Mouse (Mus musculus) heart, adult 9 months (tissue): Measurements from ENCODE around the gene Panx3.
A peak's percentile ranks its signal among the peaks of the same experiment; 100 is the strongest.

Experiments
- DNase-seq, 2 experiments: peaks; one replicate each; pipeline ENCODE4 v3.0.0; 2022; ENCODE audit warnings: low spot score in 2 of 2

Gene Panx3

DNA sequence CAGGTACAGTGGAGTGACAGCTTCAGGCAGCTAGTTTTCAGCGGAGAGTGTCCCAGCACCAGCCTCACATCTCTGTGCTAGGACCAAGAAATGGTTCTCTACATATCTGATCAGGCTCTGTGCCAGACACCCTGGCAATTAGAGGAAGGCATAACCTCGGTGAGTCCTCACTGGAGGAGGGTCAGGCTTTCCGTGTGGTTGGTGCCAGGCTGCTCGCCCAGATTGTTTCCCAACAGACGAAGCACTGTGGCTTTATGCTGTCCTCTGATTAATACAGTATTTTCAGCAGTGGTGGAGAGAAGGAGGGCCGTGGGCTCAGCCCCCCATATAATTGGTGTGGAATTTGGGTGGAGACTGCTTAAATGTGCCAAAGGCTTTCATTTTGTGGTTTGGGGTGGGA is at the start of gene Panx3:
Gene Panx3 (minus strand): TSS at position 121 of the 400 bp plus-strand sequence.
- DNase-seq, result no peak

DNA sequence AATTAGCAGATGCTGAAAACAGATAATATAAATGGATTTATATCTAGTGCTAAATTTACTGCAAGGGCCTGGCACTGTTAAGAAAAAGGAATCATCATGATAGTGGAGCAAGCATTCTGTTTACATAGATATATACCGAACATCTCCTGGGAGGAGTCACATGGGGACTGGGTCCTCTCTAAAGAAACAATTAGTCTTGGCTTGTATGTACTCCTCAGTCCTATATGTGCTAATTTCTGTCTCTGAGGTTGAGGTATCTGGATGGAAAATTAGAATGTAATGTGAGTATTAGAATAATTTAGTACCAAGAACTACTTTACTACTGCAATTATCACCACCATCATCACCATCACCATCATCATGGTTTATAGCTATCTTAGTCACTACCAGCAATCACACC is 47.1 kb upstream of the Panx3 start, which contains the start of gene Olfr160:
Gene Olfr160 (minus strand): TSS at position 101 of the 400 bp plus-strand sequence.
- DNase-seq, result no peak

DNA sequence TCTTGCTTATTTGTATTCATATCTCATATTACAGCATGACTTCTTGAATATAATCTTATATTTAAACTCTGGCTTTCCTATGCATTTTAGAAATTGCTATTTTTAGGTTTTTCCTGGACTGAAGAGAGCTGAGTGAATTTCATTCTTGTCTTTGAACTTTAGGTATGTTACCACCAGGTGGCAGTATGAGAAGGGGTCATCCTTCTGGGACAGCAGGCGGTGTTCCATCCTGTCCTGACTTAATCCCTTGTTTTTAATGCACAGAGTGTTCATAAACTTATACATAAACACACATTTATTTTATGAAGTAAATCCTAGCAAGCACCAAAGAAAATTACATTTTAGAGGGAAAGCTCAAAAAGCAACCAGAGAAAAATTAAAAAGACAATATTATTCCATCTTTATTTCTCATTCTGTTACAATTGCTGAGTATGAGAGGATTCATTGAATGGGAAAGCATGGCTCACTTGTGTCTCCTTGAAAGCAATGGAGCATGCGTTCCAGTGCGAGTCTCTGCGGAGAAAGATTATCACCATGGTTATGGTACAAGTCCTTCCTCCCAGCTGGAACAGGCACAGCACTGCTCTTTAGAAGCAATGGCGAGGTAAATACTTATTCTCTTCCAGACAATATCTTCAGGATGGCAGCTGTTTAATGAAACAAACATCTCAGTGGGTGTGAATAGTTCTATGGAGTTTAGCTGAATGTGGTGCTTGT is 21.1 kb upstream of the Panx3 start:
- no peak for DNase-seq

DNA sequence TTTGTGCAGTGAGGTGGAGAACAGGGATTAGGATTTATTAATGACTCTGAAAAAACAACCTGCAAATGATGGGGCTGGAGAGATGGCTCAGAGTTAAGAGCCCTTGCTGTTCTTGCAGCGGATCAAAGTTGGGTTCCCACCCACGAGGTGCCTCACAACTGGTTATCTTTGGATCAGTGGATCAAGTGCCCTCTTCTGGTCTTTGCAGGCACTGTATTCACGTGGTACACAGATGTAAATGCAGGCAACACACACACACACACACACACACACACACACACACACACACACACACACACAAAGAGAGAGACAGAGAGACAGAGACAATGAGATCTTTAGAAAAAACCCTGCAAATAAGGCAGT is 18.9 kb upstream of the Panx3 start:
- DNase-seq, result no peak

DNA sequence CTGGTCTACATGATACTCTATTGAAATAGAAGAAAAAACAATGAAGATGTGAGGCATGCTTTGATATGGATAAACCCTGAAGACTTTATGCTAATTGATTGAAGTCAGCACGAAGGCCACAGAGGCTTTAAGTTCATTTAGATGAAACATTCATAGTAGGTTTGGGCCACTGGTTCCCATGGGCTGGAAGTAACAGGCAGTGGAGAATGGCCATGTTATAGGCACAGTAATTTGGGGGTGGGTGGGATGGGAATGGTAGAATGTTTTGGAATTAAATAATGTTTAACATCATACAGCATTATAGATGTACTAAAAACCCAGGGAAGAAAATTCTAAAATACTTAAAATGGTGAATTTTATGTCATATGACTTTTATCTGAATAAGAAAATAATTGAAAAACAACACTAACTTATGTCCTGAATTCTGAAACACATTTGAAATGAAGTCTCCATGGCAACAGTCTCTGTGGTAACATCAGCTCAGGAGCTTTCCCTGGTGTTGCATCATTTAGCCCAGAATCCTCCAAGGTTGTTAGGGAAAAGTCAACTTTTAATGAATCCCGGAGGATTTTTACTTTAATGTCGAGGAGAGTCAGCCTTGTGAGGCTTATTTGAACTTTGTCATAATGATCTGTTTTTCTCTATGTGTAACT is 18.4 kb upstream of the Panx3 start:
- DNase-seq, result no peak

DNA sequence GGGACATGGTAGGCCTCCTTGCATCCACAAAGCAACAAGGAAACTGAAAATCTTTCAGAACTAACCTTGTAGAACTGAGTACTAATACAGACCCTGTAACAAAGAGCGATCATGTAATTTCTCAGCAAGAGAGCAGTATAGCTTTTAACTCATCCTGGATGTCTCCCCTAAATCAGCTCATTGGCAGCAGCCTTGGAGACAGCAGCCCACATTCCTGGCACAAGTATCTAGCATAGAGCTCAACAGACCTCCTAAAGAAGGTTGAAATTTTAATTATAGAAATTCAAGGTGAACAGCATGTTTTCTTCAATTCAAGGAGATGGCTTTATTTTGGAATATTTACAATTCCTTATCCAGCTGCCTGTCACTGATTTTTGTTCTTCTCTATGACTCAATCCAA is 12.1 kb upstream of the Panx3 start:
- no peak for DNase-seq

DNA sequence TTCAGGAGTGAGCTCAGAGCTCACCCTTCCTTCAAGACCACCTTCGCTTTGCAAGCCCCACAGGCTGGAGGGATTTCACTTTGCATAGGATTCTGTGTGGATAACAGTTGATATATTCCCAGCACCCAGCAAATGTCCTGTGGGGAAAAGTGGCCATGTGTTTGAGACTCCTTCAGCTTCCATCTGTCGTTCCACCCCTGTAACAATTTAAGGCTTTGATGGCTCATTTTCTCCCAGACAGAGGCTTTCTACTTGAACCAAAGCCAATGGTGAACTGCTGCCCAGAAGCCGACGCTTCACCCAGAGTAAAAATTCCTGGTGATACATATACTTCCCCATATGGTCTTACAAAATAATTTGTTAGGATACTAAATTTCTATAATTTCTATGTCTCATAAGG is 6.3 kb upstream of the Panx3 start:
- DNase-seq, result no peak

DNA sequence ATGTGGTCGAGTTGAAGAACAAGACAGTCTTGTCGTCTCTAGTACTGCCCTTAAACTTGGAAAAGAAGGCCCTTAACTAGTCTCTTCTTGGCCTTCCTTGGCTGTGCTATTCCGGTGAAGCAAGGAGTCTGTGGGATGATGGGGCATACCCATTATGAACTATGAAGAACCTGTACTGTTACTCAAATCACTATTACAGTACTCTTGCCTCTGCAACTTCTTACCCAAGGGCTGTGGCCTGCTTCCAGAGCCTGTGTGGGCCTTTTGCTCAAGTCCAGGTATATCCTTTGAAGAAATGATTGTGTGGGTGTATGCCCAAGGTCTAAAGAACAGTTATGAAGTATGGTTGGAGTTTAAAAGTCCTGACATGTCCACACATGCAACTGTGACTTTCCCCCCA is 1.2 kb upstream of the Panx3 start:
- no peak for DNase-seq

DNA sequence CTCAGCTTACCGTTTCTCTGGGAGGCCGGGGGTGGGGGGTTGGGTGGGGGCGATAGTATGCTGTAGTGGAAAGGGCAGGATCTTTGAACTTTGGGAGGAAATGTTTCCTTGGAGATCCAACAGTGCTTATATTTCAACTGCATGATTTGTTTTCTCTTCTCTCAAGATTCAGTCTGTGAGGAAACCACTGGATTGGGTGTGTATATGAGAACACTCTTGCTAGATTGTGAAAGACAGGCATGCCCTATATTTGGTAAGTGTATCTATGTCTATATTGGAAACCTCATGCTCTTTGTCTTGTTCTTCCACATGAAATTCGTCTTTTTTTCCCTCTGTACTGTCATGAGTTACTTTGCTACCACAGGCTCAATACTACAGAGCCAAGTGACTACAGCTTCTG is 643 bp upstream of the Panx3 start:
- no peak for DNase-seq

DNA sequence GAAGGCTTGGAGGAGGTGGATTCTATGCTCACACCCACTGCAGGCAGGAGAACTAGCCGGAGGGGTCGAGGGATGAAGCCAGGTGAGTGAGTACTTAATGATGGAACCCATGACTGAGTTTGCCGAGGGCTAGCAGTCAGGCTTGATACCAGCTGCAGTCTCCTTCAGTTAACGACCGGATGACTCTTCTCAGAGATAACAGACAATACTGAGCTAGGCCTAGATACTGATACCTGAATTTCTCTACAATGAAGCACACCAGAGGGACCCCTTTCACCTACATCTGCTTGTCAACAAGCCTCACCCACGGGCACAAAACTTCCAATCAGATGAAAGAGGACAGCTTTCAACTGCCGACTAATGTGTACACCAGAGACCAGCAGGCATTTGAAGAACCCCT is 3.0 kb downstream of the Panx3 start:
- DNase-seq, result no peak

DNA sequence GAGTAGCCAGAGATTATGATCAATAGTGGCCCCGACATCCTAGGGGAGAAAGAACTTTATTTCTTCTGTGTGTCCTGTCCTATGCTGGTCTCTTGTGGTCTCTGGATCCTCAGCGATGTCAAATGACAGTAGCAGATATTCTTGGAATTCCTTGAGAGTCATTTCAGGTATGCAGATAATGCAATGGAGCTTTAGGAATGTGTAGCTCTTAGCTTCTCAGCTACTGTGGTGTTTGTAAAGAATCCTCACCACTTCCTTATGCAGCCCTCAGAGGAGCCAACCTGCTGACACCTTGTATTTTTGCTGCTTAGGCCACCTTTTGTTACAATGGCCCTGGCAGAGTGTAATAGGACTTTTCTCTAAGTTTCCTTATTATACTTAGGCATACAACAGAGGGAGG is 4.4 kb downstream of the Panx3 start:
- no peak for DNase-seq

DNA sequence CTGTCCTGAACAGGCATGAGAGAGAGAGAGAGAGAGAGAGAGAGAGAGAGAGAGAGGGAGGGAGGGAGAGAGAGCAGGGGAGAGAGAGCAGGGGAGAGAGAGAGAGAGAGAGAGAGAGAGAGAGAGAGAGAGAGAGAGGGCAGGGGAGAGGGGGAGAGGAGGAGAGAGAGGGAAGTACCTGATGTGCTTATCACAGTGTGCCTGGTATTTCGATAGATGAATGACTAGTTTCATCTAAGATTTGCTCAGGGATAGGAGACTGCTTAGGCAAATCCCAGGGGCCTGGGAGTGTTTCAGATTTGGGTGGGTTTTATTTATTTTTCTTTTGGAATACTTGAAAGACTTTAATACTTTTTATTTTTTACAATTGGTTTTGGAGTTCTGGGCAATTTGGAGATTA is 5.8 kb downstream of the Panx3 start:
- DNase-seq, result no peak

DNA sequence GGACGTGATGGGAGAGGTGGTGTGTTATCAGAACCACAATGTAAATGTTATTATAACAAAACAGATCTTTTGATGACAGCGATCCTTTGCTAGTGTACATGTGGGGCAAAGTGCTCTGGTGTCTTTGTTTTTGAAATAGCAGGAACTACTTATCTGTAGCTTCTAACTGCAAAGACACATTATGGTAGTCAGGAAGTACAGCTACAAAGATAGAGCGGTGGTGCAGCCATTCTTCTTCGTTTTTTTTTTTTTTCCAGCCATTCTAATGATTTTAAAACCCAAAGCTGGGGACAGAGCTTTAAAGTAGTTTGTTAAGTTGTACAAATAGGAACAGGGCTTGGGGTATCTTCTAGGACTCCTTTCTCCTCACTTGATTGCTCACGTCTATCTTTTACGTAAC is 9.6 kb downstream of the Panx3 start:
- no peak for DNase-seq

DNA sequence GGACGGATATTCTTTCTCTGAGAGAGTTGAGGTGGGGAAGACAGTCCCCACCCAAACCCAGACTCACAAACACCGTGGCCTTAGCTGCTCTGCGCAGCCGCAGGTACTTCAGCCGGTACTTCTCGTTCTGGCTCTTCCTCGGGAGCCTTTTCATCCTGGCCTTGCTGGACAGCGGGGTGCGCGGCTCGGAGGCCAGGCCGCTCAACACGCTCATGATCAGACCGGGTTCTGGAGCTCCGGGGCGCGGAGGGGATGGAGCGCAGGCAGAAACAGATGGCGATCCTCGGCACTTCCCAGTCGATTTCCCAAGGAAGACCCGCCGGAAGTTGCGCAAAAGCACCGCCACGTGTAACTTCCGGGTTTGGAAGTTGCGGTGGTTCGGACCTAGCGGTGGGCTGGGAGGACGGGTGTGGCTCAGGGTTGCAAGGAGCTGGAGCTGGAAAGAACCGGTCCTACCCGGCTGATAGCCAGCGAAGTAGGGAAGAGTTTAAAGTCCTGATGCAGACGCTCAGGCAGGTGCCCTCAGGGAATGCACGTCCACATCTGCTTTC is 12.0 kb downstream of the Panx3 start, which contains the start of gene Tbrg1:
Gene Tbrg1 (minus strand): TSS at position 382 of the 551 bp plus-strand sequence.
- peak; percentile 87 for DNase-seq

DNA sequence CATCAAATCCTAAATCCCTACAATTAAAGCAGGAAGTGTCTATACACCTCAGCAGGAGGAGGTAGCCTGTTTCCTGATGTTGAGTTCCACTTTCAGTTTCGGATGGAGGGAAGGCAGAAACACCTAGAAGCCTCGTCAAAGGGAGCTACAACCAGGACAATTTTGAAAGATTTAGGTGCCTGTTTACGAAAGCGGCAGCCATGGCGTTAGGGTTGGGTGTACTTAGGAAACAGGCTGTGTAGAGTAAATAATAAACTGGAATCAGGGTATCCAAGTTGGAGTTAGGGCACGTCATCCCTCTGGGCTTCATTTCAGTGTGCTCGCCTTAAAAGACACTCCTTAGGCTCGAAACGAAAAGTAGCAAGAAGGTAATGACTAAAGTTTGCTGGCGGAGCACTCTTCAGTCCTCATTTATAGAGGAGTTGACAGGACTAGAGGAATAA is 12.6 kb downstream of the Panx3 start:
- DNase-seq, result peak; percentile 7 to 23

DNA sequence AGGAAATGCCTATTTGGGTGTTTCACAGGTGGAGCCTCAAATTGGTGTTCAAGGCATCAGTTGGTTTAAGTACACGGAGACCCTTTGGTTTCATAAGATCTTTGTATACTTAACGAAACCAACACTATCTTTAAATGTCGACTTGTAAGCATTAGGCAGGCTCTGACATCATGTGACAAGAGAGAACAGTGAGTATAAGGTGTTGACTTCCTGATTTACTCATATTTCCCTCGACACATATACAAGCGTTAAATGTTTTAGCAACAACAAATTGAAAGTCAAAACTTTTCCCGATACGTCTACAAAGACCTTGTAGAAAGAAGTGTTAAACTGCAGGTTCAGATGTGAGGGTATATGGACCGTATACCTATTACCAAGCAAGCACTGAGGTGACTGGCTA is 13.1 kb downstream of the Panx3 start:
- DNase-seq, result no peak

DNA sequence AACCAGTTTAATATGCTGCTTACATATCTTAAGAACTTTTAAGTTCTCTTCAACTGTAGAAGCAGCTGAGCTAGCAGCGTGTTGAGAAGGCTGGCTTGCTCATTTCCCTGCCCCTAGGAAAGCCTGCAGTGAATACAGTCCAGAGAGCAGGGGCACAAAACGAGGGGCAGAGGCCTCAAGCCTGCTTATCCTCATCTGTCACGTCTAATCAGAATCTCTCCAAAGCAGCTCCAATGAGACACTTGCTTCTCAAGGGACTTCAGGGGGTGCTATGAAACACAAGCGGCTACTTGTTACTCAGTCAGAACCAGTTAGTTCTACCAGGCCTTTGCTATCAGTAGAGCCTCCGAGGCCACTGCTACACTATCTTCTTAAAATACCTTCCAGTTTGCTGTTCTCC is 15.2 kb downstream of the Panx3 start:
- no peak for DNase-seq

DNA sequence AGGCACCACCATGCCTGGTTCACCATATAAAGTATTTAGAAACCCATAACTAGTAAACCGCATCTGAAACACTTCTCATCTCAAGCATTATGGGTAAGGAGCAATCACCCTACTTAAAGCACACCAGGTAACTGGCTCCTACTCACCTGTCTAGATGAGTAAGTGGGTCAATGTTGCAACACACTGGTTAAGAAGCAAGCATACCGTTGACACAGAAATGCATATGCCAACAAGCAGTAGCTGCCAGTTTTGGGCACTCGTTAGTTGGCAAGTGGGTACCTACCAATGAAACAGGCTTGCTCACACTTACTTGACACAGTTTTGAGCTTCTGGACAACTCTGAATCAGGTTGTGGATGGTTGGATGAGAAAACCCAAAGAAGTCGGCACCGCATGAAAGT is 18.4 kb downstream of the Panx3 start:
- no peak for DNase-seq

DNA sequence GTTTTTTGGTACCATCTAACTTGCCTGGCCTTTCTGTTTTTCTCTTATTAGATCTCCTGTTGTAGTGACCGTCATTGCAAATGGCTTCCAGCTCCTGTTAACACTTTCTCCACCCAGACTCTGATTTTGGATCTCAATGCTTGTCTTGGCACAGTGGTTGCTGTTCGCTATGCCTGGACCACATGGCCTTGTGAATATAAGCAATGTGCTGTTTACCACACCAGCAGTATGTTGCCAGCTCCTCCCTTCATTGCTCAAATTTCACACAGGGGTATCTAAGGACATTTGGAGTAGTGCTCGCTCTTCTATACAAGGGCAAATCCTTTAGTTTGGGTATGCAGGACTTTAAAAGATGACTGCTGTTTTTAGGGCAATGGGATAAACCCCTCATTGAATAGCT is 22.8 kb downstream of the Panx3 start:
- no peak for DNase-seq

DNA sequence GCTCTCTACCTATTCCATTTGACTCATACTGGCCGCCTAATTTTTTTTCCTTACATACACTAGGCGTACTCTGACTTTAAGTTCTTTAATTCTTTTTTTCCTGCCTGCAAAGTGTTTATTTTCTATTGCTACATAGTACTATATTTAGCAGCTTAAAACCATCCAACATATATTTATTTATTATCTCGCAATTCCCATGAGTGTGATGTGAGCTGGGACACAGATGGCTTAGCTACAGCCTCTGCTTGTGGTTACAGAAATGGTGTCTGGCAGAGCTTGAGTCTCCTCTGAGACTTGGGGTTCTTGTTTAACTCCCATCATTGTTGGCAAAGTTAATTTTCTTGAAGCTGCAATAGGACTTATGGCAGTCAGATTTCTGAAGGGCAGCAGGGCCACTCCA is 30.3 kb downstream of the Panx3 start:
- no peak for DNase-seq

DNA sequence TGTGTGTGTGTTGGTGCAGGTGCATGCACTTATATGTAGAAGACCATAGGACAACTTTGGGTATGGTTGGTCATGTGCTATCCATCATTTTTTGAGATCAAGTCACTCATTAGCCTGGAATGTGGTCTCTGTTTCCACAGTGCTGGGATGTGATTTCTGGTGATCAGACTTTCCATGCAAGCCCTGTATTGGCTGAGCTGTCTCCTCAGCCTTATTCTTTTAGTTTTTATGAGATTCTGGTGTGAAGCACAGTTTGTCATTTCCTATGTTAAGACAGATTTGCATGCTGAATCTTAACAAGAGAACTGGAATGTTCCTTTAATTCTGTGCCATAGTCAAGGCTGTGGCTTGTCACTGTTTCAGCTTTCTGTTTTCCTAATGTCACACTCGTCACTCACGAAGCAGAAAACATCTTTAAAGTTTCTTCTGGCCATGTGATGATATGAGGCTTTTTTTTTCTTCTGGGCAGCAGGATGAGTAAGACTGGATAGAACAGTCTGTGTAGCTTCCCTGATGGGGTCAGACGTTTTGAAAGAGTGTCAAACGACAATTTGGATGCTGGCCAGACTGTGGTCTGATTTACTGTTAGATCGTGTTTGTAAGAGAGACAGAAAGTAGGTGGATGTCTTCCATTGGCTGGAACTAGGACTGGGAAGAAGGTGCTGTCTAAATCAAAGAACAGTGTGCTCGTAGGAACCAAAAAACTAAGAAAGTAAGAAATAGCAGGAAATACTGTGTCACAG is 32.1 kb downstream of the Panx3 start:
- no peak for DNase-seq

DNA sequence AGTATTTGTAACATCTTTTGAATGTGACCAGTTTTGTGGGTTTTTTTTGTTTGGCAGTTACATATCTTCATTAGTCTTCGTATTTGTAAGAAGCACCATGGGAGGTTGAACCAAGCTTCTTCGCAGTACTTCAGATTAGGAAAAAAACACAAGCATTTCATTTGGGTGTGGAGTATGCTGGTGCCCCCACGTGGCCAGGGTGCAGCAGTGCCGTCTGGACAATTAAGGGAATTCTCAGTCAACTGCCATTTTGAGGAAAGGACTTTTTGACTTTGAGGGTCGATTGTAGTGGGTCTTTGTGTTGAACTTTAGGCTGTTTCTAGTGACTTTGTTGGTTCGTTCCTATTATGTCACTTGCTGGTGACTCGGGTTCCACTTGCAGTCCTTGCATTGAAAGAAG is 32.7 kb downstream of the Panx3 start:
- DNase-seq, result peak in 1 of 2 experiments; percentile 15

DNA sequence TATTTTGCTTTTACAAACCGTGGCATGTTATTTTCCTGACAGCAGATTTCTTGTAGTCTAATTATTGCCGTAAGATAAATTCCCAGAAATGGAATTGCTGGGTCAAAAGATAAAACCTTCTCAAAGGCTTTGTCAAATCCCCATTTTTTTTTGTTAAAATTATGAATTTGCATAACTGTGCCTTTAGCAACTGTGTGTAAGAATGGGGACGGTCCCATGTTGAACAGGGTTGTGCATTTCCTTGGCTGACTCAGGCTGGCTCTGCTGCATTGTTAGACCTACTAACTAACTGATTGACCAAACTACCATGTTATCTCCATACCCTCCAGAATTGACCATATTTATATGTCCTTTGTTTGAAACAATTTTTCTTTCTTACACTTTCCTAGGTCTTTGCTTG is 34.8 kb downstream of the Panx3 start:
- DNase-seq, result no peak
